Mouse (Mus musculus) heart, embryonic 16.5 days (tissue): ENCODE data around the gene Socs4. TPM values are rescaled to one million over a fixed set of nuclear protein-coding genes. Genes with fewer than 3 reads are reported as not detected.
A peak's percentile ranks its signal among the peaks of the same experiment; 100 is the strongest.

Experiments
- ATAC-seq: fragments of 200-750 bp; cut with Nextera tagmentation; replicated peaks from 2 replicates; pipeline ENCODE4 v1.8.0; 2017; ENCODE audit warnings: moderate number of reproducible peaks; ENCODE audit not compliant: insufficient read depth, low FRiP score; ENCODE audit errors: extremely low read depth
- H3K27ac ChIP-seq: fragments of 300-500 bp; sonication (generic); 2 replicates; pipeline ENCODE4 v1.5.1; 2014; ENCODE audit warnings: mild to moderate bottlenecking, low read length, control low read depth, moderate library complexity
- H3K27me3 ChIP-seq: fragments of 300-500 bp; sonication (generic); 2 replicates; pipeline ENCODE4 v1.6.1; 2014; ENCODE audit warnings: low read length, mixed read lengths; ENCODE audit not compliant: control insufficient read depth, insufficient read depth
- H3K36me3 ChIP-seq: fragments of 300-500 bp; sonication (generic); 2 replicates; pipeline ENCODE4 v1.6.1; 2014; ENCODE audit not compliant: control insufficient read depth, insufficient read depth
- H3K4me1 ChIP-seq: fragments of 300-500 bp; sonication (generic); 2 replicates; pipeline ENCODE4 v1.6.1; 2014; ENCODE audit warnings: low read length, mixed read lengths; ENCODE audit not compliant: control insufficient read depth, insufficient read depth
- H3K4me2 ChIP-seq: fragments of 300-500 bp; sonication (generic); 2 replicates; pipeline ENCODE4 v1.6.1; 2014; ENCODE audit warnings: low read depth, mild to moderate bottlenecking, control low read depth, low read length
- H3K4me3 ChIP-seq: fragments of 300-500 bp; sonication (generic); 2 replicates; pipeline ENCODE4 v1.5.1; 2014; ENCODE audit warnings: mild to moderate bottlenecking, control low read depth, low read length
- H3K9ac ChIP-seq: fragments of 300-500 bp; sonication (generic); 2 replicates; pipeline ENCODE4 v1.6.1; 2014; ENCODE audit warnings: low read length, control low read depth
- H3K9me3 ChIP-seq: fragments of 300-500 bp; sonication (generic); replicated peaks from 2 replicates; pipeline ENCODE4 v1.6.1; 2016; ENCODE audit warnings: low read length; ENCODE audit not compliant: control insufficient read depth
- WGBS: fragments of 180-500 bp; shearing (Covaris S2); extraction: QIAGEN DNeasy Blood & Tissue Kit; methylation state at CpG from one replicate; pipeline ENCODE4 v1.1.7; 2014; 5-methylcytosine and 5-hydroxymethylcytosine counted together
- polyA plus RNA-seq: library from polyadenylated mRNA; unstranded; fragments of >200 nt; fragmentation: Nextera tagmentation; extraction: Ambion mirVana; gene quantifications from 2 replicates; pipeline ENCODE4 v1.2.1, GENCODE M21; 2015

The Socs4 gene
- polyA plus RNA-seq, 1 experiment from 2014 or later, result 2.4 TPM

DNA sequence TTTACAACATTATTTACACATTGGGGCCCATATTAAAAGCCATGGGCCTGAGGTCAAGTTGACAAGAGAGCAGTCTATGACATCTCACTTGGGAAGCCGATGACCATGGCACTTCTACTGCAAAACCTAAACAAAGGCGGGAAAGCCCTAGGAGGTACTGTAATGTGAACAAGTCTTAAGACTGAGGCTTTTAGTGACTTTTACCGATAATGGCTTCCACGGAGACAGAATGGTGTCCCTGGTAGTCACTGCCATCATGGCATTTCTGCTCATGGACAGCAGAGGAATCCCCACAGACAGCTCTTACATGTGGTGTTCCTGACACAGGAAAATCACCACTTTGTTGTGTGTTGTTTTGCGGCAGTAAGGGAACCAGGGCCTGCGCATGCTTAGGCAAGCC lies 35.7 kb upstream of the Socs4 start:
- WGBS, result 73% methylated on average over 6 of the region's 6 CpGs
- no peak for ATAC-seq
- no peak overlapping the region for H3K27ac ChIP-seq

DNA sequence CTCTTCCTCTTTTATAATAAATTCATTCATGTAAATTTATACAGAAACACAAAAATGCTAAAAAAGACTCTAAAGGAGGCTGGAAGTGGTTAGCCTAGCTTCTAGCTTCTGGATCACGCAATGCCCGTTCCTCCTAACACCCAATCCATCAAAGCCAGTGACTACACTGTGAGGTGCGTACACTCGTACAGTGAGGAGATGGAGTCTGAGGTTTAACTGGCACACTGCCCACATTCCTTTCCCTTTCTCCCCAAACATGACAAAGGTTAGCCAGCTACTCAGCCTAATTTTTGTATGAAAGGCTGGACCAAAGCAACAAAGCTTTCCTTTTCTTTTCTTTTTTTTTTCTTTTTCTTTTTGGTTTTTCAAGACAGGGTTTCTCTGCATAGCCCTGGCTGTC lies 34.0 kb upstream of the Socs4 start:
- ATAC-seq, result no peak

More for the DNA sequence above, 35.7 kb upstream of the Socs4 start:
- H3K36me3 ChIP-seq, result peaks cover 13% of the 10 kb centered on the region
- no peaks in the 10 kb centered on the region; the same call in 1 of the 2 replicates for H3K4me1 ChIP-seq
- no peak overlapping the region for H3K4me2 ChIP-seq
- H3K9ac ChIP-seq, result no peak overlapping the region
- no peak overlapping the region for H3K4me3 ChIP-seq
- no peaks in the 10 kb centered on the region for H3K27me3 ChIP-seq
- H3K9me3 ChIP-seq, result no peaks in the 10 kb centered on the region; the same call in 1 of the 2 replicates

DNA sequence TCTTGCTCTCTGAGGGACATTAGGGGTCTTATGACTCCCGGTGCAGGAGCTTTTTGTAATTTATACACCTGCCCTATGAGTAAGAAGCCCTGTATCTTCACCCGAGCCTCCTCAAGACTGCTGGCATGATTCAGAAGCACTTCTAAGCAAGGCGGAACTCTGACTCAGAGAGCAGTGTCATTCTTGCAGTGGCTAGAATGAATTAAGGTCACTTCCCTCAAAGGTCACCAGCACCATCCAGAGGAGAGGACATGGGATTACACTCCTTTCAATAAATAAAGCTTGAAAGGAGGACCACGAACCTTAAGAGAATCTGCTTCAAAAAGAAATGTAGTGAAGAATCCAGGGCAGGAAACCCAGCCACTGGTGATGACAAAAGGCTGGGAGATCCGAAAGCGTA lies 26.9 kb upstream of the Socs4 start:
- WGBS, result 81% methylated on average over 6 of the region's 6 CpGs
- 0 out of 2 replicates have a peak, but pooled peaks have one; percentile 37 for ATAC-seq

More for the DNA sequence above, 34.0 kb upstream of the Socs4 start:
- H3K27me3 ChIP-seq, result no peaks in the 10 kb centered on the region
- no peak overlapping the region for H3K4me2 ChIP-seq
- peaks cover 25% of the 10 kb centered on the region for H3K36me3 ChIP-seq
- H3K27ac ChIP-seq, result no peak overlapping the region
- WGBS, result 38% methylated on average over 4 of the region's 4 CpGs
- H3K9me3 ChIP-seq, result no peaks in the 10 kb centered on the region
- H3K4me3 ChIP-seq, result no peak overlapping the region
- no peak overlapping the region for H3K9ac ChIP-seq
- H3K4me1 ChIP-seq, result no peaks in the 10 kb centered on the region; the same call in 1 of the 2 replicates

DNA sequence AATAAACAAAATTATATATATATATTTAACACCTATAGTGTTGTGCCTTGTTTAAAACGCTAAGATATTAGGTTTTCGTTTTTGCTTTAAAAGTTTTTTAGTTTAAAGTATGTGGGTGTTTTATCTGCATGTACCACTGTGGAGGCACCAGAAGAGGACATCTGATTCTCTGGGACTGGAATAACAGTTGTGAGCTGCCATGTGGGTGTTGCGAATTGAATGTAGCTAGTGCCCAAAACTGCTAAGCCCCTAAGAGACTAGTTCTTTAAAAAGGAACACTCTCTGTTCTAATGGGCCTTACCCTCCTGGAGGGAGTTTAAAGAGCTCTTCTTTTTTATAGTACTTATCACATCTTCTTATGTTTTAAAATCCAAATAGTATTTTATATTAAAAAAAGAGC lies 11.9 kb upstream of the Socs4 start:
- 96% methylated on average over 3 of the region's 3 CpGs for WGBS
- ATAC-seq, result no peak
- Histone ChIP-seq H3K9ac (no peak overlapping the region), H3K4me3 (no peak overlapping the region), H3K4me2 (no peak overlapping the region), H3K9me3 (no peaks in the 10 kb centered on the region), H3K27ac (no peak overlapping the region), H3K27me3 (no peaks in the 10 kb centered on the region), H3K36me3 (peaks cover 34% of the 10 kb centered on the region), H3K4me1 (no peaks in the 10 kb centered on the region)

More for the DNA sequence above, 26.9 kb upstream of the Socs4 start:
- Histone ChIP-seq H3K27ac (no peak overlapping the region), H3K4me2 (no peak overlapping the region), H3K4me3 (no peak overlapping the region), H3K36me3 (peaks cover 23% of the 10 kb centered on the region), H3K27me3 (no peaks in the 10 kb centered on the region), H3K4me1 (no peaks in the 10 kb centered on the region), H3K9me3 (no peaks in the 10 kb centered on the region), H3K9ac (no peak overlapping the region)

DNA sequence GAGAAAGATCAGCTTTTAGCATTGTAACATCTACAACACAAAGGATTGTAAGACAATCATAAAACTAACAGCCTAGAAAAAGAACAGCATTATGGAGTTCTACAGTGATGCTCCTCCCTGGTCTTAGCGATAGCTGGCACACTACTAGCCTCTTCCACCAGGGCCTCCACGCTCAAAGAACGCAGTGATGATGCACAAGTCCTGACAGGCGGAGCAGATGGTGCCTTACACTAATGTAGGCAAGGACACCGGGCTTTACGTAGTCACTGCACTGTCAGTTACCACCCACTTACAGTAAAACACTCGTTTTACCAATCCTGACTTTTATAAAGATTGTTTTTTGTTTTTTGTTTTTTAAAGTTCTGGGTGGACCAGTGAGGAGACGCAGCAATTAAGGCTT lies 10.9 kb upstream of the Socs4 start:
- Histone ChIP-seq H3K27ac (no peak overlapping the region), H3K27me3 (no peaks in the 10 kb centered on the region), H3K4me2 (no peak overlapping the region), H3K36me3 (peaks cover 33% of the 10 kb centered on the region), H3K9me3 (no peaks in the 10 kb centered on the region), H3K4me1 (no peaks in the 10 kb centered on the region), H3K9ac (no peak overlapping the region), H3K4me3 (no peak overlapping the region)
- WGBS, result 89% methylated on average over 8 of the region's 8 CpGs
- ATAC-seq, result no peak

DNA sequence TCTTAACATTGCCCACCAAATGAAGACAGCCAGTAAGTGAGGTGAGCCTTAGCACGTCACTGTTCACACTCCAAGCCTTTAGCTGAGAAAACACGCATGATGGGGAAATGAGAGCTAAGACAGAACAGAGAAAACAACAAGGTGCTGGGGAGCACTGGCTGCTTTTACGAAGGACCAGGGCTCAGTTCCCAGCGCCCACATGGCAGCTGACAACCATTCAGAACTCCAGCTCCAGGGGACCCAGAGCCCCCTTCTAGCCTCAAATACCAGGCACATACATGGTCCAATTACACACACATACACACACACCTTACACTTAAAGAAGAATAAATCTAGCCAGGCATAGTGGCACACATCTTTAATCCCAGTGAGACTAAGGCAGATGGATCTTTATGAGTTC lies 7.7 kb upstream of the Socs4 start:
- no peak for ATAC-seq
- Histone ChIP-seq H3K9ac (no peak overlapping the region), H3K4me2 (no peak overlapping the region), H3K27me3 (no peaks in the 10 kb centered on the region), H3K9me3 (no peaks in the 10 kb centered on the region), H3K4me1 (no peaks in the 10 kb centered on the region), H3K36me3 (peaks cover 38% of the 10 kb centered on the region), H3K27ac (no peak overlapping the region), H3K4me3 (no peak overlapping the region)
- WGBS, result 98% methylated on average over 4 of the region's 4 CpGs

DNA sequence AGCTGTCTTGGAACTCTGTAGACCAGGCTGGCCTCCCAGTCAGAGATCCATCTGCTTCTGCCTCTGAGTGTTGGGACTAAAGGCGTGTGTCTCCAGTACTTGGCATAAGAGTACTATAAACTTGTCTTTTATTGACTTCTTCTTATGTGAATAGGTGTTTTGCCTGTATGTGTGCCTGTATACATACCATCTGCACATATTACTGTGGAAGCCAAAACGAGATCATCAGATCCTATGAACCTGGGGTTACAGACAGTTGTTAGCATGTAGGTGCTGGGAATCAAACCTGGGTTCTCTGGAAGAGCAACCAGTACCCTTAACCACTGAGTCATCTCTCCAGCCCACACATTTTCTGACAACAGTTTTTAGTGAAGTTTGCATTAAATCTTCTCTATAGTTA lies 7.0 kb upstream of the Socs4 start:
- no peak overlapping the region for H3K27ac ChIP-seq
- 97% methylated on average over 2 of the region's 2 CpGs for WGBS
- H3K4me2 ChIP-seq, result no peak overlapping the region
- no peak overlapping the region for H3K9ac ChIP-seq
- no peak overlapping the region for H3K4me3 ChIP-seq
- no peaks in the 10 kb centered on the region for H3K4me1 ChIP-seq
- peaks cover 38% of the 10 kb centered on the region for H3K36me3 ChIP-seq
- H3K9me3 ChIP-seq, result no peaks in the 10 kb centered on the region
- ATAC-seq, result no peak
- H3K27me3 ChIP-seq, result no peaks in the 10 kb centered on the region

DNA sequence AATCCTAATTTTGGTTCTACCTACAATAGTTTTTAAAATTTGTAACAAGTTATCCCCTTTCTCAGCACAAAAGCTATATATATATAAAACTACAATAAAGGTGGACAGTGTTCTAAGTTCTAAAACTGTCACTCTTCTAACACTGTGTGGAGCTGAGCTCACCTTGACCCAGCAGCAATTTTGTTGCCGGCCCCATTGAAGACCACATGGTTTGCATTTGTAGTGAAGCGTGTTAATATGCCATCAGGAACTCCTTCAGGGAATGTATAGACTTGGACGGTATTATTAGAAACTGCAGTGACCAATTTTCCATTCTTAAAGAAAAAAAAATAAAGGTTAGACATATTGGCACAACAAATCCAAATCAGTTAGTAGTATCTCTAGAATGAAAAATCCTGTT lies 3.0 kb upstream of the Socs4 start:
- no peak for ATAC-seq
- Histone ChIP-seq H3K9me3 (no peaks in the 10 kb centered on the region), H3K9ac (no peak overlapping the region), H3K27ac (no peak overlapping the region), H3K27me3 (no peaks in the 10 kb centered on the region), H3K4me1 (peaks cover 11% of the 10 kb centered on the region), H3K36me3 (peaks cover 19% of the 10 kb centered on the region), H3K4me2 (no peak overlapping the region), H3K4me3 (no peak overlapping the region)
- WGBS, result 83% methylated on average over 3 of the region's 3 CpGs

DNA sequence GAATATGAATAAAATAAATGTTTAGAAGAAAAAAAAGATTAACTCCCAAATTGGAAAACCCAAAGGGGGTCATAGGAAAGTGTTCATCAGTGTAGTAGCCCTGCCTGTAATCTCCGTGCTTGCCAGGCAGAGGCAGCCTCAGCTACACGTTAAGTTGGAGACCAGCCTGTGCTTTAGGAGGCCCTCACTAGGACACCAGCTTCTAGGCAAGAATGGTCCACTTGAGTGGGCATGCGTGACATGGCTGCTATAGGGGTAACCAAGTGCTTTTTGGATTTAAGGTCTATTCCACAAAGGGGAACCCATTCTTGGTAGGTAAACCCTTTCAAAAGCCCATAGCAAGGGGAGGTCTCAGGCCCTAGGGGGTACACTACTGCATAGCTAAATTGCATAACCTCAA lies 1.3 kb upstream of the Socs4 start:
- Histone ChIP-seq H3K9ac (peak overlapping the region; percentile 96), H3K27me3 (no peaks in the 10 kb centered on the region), H3K4me3 (peak overlapping the region; percentile 96), H3K27ac (no peak overlapping the region), H3K4me2 (peak overlapping the region; percentile 77), H3K36me3 (peaks cover 8% of the 10 kb centered on the region; the same call in 1 of the 2 replicates), H3K4me1 (peaks cover 11% of the 10 kb centered on the region), H3K9me3 (no peaks in the 10 kb centered on the region)
- no peak for ATAC-seq
- 24% methylated on average over 3 of the region's 3 CpGs for WGBS
